Mouse (Mus musculus): ENCODE measurements around the gene Lin7a. TPM values are rescaled to one million over a fixed set of nuclear protein-coding genes. Genes with fewer than 3 reads are reported as not detected.

The Lin7a gene
- polyA plus RNA-seq, 1 experiment from 2014 or later = 31.6 TPM

DNA sequence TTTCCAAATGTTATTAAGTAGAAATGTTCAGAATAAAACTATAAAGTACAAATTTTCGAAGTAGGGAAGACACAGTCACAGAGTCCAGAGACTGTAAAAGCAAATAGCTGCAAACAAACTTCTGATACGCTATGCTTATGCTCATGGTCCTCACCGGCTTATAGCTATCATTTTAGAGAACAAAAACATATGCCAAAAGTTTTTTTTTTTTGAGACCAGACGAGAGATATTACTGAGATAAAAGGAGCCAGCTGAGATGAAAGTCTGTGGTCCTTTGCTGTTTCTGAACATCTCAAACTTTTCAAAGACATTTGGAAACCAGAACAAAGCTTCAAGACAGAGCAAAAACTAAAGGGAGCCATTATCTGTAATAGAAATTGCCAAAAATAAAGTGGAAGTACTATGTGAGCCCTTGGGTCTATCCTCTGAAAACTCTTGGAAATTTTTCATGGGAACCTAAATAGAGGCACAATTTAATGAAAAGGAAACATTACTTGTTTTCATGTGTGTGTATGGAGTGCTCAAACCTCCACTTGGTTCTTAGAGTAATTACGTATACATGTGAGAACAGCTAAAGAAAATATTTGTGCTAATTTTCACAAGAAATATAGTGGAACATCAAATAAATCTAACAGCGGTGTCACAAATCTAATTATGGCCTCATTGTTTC lies 24.4 kb upstream of the Lin7a start:
- no peaks in the 10 kb centered on the region for H3K36me3 ChIP-seq
- no peak for ATAC-seq
- whole genome bisulfite sequencing = 90% methylated on average over 6 of the region's 6 CpGs

DNA sequence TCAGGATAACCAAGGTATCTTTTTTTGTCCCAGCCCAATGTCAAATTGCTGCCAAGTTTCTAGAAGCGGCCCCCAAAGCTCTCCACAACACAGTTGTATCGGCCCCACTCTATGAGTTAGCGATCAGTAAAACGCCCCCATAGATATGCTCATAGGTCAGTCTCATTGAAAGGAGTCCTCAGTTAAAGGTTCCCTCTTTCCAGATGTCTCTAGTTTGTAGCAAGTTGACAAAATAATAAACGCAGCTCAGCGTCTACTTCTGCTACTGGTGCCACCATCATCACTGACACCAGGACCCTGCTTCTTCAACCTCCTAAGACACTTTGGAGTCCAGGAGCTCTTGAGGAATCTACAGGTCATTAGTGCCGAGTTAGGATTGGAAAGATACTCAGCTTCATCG lies 23.0 kb upstream of the Lin7a start:
- Histone ChIP-seq H3K9me3 (no peaks in the 10 kb centered on the region), H3K4me3 (replicated peaks) (no peak overlapping the region), H3K9ac (replicated peaks) (no peak overlapping the region), H3K4me1 (replicated peaks) (no peaks in the 10 kb centered on the region), H3K27ac (no peak overlapping the region), H3K36me3 (no peaks in the 10 kb centered on the region), H3K27me3 (no peaks in the 10 kb centered on the region), H3K4me2 (replicated peaks) (no peak overlapping the region)
- no peak for ATAC-seq
- WGBS = 93% methylated on average over 8 of the region's 8 CpGs

More for the DNA sequence above, 24.4 kb upstream of the Lin7a start:
- no peak overlapping the region for H3K4me3 ChIP-seq (replicated peaks)
- no peaks in the 10 kb centered on the region for H3K9me3 ChIP-seq
- no peaks in the 10 kb centered on the region for H3K4me1 ChIP-seq (replicated peaks)
- no peak overlapping the region for H3K27ac ChIP-seq
- H3K27me3 ChIP-seq = no peaks in the 10 kb centered on the region
- no peak overlapping the region for H3K9ac ChIP-seq (replicated peaks)
- no peak overlapping the region for H3K4me2 ChIP-seq (replicated peaks)

DNA sequence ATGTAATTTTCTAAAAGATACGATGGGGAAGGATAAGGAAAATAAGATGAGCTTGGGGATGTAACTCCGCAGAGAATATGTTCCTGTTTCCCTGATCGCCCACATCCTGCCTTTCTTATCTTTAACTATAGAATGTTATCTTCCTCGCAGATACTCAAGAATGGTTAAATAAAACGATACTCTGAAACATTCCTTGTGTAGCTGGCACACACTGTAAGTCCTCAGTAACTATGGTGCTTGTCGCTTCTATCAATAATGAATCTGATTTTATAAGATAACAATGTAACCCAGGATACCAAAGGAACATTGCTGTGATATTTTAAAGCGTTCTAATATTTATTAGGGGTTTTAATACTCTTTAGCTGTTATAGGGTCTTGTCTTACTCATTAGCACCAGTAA lies 22.4 kb upstream of the Lin7a start:
- no peak overlapping the region for H3K9ac ChIP-seq (replicated peaks)
- H3K36me3 ChIP-seq = no peaks in the 10 kb centered on the region
- ATAC-seq = no peak
- H3K4me1 ChIP-seq (replicated peaks) = no peaks in the 10 kb centered on the region
- no peak overlapping the region for H3K4me2 ChIP-seq (replicated peaks)
- 89% methylated on average over 7 of the region's 7 CpGs for WGBS
- no peaks in the 10 kb centered on the region for H3K27me3 ChIP-seq
- H3K9me3 ChIP-seq = no peaks in the 10 kb centered on the region
- no peak overlapping the region for H3K27ac ChIP-seq
- H3K4me3 ChIP-seq (replicated peaks) = no peak overlapping the region

DNA sequence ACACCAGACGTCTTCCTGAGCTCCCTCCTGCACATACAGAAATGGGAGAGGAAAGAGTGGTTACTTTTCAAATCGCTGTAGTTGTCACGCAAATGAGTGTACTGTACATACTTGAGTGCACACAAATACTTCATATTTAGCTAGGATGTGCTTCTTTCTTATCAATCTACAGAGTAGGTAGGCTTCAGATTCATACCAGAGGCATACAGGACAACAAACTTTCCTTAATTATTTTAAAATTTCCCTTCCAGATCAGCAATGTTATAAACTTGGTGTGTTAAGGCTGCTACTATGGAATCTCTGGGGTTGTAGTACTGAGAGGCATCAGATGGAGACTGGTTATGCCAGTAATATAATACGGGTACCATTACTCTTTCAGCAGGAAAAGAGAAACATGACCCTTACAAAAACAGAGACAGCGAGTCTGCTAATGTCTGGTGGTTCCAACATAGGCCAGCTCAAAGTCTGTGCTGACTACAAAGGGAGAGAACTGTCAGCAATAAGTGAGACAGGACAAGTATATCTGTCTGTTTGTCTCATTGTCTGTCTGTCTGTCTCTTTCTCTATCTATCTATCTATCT lies 21.8 kb upstream of the Lin7a start:
- no peaks in the 10 kb centered on the region for H3K9me3 ChIP-seq
- 82% methylated on average over 5 of the region's 5 CpGs for WGBS
- no peak overlapping the region for H3K27ac ChIP-seq
- H3K9ac ChIP-seq (replicated peaks) = no peak overlapping the region
- no peak for ATAC-seq
- H3K4me3 ChIP-seq (replicated peaks) = no peak overlapping the region
- no peaks in the 10 kb centered on the region for H3K27me3 ChIP-seq
- H3K36me3 ChIP-seq = no peaks in the 10 kb centered on the region
- no peak overlapping the region for H3K4me2 ChIP-seq (replicated peaks)
- no peaks in the 10 kb centered on the region for H3K4me1 ChIP-seq (replicated peaks)

DNA sequence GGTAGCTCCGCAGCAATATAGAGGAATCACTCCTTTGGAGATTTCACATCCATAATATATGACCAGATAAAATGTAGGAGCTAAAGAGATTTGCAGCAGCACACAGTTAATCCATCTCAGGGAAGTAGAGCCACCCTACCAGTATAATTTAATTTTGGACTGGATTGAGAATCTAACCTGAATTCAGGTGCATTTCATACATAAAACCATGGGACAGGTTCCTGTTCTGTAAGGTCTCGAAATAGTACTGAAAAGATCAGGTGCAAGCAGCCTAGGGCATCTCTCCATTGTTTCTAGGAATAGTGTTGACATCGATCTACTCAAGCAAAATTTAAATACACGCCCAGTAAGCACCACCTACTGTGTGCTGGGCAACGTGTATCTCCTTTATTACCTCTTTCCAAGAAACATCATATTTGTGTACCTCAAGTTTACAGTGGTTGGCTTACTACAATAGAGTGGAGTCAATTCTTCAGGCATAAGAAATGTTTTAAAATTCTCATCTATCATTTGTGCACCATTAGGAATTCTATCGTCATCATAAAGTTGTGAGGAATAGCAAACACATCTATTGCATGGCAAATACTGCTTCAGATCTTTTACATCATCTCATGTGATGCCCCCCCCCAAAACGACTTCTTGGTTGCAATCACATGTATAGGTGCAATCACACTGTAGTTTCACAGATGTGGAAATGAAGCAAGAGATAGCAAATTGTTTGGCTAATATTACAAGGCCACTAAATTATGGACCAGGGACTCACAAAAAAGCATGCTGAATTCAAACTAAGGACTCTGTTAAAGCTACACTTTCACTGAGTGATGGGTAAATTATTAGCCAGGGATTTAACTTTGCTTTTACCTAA lies 20.9 kb upstream of the Lin7a start:
- no peak overlapping the region for H3K27ac ChIP-seq
- no peaks in the 10 kb centered on the region for H3K36me3 ChIP-seq
- H3K9ac ChIP-seq (replicated peaks) = no peak overlapping the region
- H3K4me3 ChIP-seq (replicated peaks) = no peak overlapping the region
- no peak overlapping the region for H3K4me2 ChIP-seq (replicated peaks)
- no peaks in the 10 kb centered on the region for H3K9me3 ChIP-seq
- no peak for ATAC-seq
- WGBS = 83% methylated on average over 7 of the region's 7 CpGs
- no peaks in the 10 kb centered on the region for H3K4me1 ChIP-seq (replicated peaks)
- no peaks in the 10 kb centered on the region for H3K27me3 ChIP-seq

DNA sequence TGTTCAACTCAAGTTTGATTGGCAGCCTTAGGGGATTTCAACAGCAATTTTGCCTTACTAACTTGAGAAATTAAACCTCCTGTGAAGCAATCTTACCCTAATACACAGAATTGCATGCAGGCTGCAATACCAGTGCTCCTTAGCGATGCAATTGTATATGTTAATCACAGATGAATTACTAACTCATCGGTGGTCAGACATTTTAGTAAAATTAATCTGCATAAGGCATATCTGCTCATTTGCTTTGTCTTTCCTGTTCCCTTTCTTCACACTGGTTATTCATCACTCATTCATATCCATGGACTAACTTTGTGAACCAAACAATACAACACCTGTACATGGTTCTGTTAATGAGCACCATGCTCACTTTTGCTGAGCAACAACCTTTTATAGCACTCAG lies 20.2 kb upstream of the Lin7a start:
- Histone ChIP-seq H3K4me2 (replicated peaks) (no peak overlapping the region), H3K36me3 (no peaks in the 10 kb centered on the region), H3K9me3 (no peaks in the 10 kb centered on the region), H3K27me3 (no peaks in the 10 kb centered on the region), H3K4me1 (replicated peaks) (no peaks in the 10 kb centered on the region), H3K27ac (no peak overlapping the region), H3K9ac (replicated peaks) (no peak overlapping the region), H3K4me3 (replicated peaks) (no peak overlapping the region)
- WGBS = 89% methylated on average over 2 of the region's 2 CpGs
- no peak for ATAC-seq

DNA sequence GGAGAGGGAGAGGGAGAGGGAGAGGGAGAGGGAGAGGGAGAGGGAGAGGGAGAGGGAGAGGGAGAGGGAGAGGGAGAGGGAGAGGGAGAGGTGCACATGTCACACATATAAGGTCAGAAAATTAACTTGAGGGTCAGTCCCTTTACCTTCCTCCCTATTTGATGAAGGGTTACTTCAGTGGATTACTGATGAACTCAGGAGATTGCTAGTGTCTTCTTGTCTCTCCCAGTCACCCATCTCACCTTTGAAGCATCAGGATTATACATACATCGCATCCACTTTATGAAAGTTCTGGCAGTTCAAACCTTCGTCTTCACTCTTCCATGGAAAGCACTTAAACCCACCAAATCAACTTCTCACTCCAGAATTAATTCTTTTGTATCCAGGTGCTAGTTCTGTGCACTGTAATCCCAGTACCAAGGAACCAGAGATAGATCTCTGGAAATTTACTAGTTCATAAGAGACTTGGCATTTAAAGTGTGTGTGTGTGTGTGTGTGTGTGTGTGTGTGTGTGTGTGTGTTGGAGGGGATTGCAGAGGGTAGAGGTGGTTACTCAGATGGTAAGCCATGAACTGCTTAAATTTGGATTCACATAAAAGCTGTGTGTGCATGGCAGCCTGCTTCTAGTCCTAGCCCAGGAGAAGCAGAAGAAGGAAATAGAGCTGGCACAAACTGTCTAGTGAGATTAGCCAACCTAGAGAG lies 19.5 kb upstream of the Lin7a start:
- no peaks in the 10 kb centered on the region for H3K9me3 ChIP-seq
- no peak overlapping the region for H3K27ac ChIP-seq
- no peaks in the 10 kb centered on the region for H3K27me3 ChIP-seq
- no peak overlapping the region for H3K4me2 ChIP-seq (replicated peaks)
- ATAC-seq = no peak
- no peaks in the 10 kb centered on the region for H3K36me3 ChIP-seq
- no peaks in the 10 kb centered on the region for H3K4me1 ChIP-seq (replicated peaks)
- H3K4me3 ChIP-seq (replicated peaks) = no peak overlapping the region
- WGBS = 84% methylated on average over 2 of the region's 2 CpGs
- no peak overlapping the region for H3K9ac ChIP-seq (replicated peaks)

DNA sequence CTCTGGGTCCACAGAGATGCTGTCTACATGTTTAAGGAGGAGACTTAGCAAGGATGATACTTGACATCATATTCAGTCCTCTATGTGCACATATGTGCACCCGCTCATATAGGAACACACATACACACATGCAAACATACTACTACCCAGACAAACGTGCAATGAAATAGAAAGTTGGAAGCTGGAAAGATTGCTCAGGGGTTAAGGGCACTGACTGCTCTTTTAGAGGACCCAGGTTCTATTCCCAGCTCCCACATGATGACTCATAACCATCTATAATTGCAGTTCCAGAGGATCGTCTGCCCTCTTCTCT lies 19.0 kb upstream of the Lin7a start:
- Histone ChIP-seq H3K4me3 (replicated peaks) (no peak overlapping the region), H3K9ac (replicated peaks) (no peak overlapping the region), H3K4me2 (replicated peaks) (no peak overlapping the region), H3K27ac (no peak overlapping the region), H3K36me3 (no peaks in the 10 kb centered on the region), H3K4me1 (replicated peaks) (no peaks in the 10 kb centered on the region), H3K27me3 (no peaks in the 10 kb centered on the region), H3K9me3 (no peaks in the 10 kb centered on the region)
- ATAC-seq = no peak
- WGBS = 88% methylated on average over 3 of the region's 3 CpGs

DNA sequence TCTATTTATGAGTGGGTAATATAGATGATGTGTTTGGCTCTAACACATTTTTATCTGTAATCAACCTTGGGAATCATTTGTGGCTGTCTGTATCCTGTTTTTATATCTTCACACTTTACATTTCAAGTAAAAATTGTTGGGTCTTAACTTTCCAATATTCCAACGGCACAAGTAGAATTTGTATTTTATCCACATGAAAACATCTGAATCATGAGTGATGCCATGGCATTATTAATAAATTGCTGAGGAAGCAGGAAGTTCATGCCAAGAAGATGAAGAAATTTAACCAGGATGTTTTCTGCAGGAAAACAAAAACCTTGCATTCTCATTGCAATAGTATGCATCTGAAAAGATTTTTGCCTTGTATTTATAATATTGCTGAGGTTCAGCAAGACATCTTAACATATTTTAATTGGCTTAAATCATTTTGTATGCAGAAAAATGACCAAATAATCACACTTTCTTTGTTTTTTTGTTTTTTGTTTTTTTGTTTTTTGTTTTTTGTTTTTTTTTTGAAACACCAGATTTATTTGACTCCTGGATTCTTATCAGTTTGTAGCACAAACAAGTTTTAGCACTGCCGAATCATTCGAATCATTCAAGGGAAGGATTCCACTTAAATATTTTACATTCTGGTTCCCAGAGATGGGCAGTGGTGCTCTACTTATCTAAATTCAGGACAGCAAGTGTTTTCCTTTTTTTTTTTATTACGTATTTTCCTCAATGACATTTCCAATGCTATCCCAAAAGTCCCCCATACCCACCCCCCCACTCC lies 18.1 kb upstream of the Lin7a start:
- Histone ChIP-seq H3K4me3 (replicated peaks) (no peak overlapping the region), H3K27me3 (no peaks in the 10 kb centered on the region), H3K9me3 (no peaks in the 10 kb centered on the region), H3K27ac (no peak overlapping the region), H3K36me3 (no peaks in the 10 kb centered on the region), H3K4me1 (replicated peaks) (no peaks in the 10 kb centered on the region), H3K9ac (replicated peaks) (no peak overlapping the region), H3K4me2 (replicated peaks) (no peak overlapping the region)
- 90% methylated on average over 4 of the region's 4 CpGs for WGBS
- ATAC-seq = no peak

DNA sequence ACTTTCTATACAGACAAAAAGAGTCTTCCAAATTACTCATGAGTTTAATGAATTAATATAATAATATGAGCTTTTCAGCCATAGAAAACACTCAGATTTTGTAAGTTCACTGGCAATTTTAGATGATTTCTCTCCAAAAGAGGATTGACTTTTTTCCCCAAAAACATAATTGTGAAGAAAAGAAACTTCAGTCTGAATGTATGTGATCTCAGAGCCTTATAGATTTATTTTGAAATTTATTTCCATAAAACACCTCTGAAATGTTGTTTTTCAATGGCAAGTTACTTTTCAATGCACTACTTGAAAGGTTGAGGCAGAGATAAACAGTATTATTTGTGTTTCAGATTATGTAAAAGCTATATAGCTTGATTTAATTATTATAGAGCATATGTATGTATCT lies 16.8 kb upstream of the Lin7a start:
- H3K4me2 ChIP-seq (replicated peaks) = no peak overlapping the region
- no peaks in the 10 kb centered on the region for H3K4me1 ChIP-seq (replicated peaks)
- H3K27me3 ChIP-seq = no peaks in the 10 kb centered on the region
- no peak overlapping the region for H3K4me3 ChIP-seq (replicated peaks)
- H3K9me3 ChIP-seq = no peaks in the 10 kb centered on the region
- H3K27ac ChIP-seq = no peak overlapping the region
- no peak overlapping the region for H3K9ac ChIP-seq (replicated peaks)
- no peak for ATAC-seq
- H3K36me3 ChIP-seq = no peaks in the 10 kb centered on the region

DNA sequence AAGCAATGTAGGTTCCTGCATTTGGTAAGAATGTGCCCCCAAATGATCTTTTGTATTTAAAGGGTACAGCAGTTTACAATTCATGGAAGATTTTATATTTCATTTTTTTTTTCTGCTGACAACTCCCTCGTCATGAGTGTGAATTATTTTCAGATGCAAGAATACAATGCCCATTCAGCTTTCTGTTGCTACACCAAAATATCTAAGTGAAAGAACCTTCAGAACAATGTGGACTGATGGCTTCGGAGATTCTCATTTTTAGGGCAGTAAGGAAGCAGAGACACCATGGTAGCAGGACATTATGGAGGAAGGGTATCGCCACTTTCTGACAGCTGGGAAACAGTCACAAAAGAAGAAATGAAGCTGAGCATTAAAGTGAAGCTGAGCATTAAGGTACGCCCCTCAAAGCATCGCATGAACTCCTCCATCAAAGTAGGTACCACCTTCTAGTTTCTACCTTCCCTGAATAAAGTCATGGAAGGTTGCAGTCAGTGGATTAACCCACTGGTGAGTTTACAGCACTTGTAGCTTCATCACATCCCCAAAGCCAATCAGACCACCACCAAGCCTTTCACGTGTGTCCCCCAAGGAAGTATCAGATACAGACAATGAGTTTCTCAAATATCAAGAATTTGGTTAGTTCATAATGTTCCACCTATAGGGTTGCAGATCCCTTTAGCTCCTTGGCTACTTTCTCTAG lies 16.0 kb upstream of the Lin7a start:
- Histone ChIP-seq H3K27ac (no peak overlapping the region), H3K4me2 (replicated peaks) (no peak overlapping the region), H3K4me3 (replicated peaks) (no peak overlapping the region), H3K4me1 (replicated peaks) (no peaks in the 10 kb centered on the region), H3K27me3 (no peaks in the 10 kb centered on the region), H3K9me3 (no peaks in the 10 kb centered on the region), H3K36me3 (no peaks in the 10 kb centered on the region), H3K9ac (replicated peaks) (no peak overlapping the region)
- ATAC-seq = no peak
- 93% methylated on average over 6 of the region's 6 CpGs for WGBS
